ENCODE assay signal across 37 mouse cellular contexts in the genomic region with DNA sequence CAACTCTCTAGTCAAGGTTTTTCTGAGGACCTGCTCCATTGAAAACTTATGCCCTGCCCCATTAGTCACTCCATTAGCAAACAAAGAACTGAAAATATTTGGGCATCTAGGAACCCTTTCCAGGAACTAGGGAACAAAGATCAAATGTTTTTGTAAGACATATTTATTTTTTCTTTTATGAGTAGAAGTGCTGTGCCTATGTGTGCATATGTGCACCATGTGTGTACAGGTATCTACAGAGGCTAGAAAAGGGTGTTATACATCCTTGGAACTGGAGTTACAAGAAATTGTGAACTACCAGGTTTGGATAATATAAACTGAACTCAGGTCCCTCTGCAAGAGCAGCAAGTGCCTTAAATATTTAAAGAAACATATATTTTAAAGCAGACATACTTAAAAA. TPM values are rescaled to one million over a fixed set of nuclear protein-coding genes. Genes with fewer than 3 reads are reported as not detected.
"Had no signal": no experiment of that assay in that cellular context is flagged by ENCODE, and none has a peak within 500 bp of the region (broad histone marks: within the 10 kb centered on the region; RNA-seq: fewer than 3 reads in every experiment).

No protein-coding gene starts in this region.

- H3K27ac ChIP-seq: left cerebral cortex, adult 2 months; limb, embryonic 10.5 days; limb, embryonic 12.5 days; limb, embryonic 13.5 days; limb, embryonic 15.5 days; liver, embryonic 12.5 days; liver, embryonic 13.5 days; liver, embryonic 14.5 days; liver, embryonic 15.5 days; lung, embryonic 15.5 days; macrophage; midbrain, embryonic 10.5 days; midbrain, embryonic 12.5 days; midbrain, embryonic 13.5 days; midbrain, embryonic 15.5 days had no signal

- H3K9me3 ChIP-seq: limb, embryonic 10.5 days; limb, embryonic 12.5 days; limb, embryonic 13.5 days; limb, embryonic 15.5 days; liver, embryonic 12.5 days; liver, embryonic 13.5 days; liver, embryonic 15.5 days; lung, embryonic 15.5 days; midbrain, embryonic 10.5 days; midbrain, embryonic 12.5 days; midbrain, embryonic 13.5 days; midbrain, embryonic 15.5 days had no signal

- DNase-seq: left cerebral cortex, postnatal 4 days; liver; liver, embryonic 13.5 days; liver, postnatal 0 days; lung, adult 18-20 months; lung, adult 2 months; lung, embryonic 14.5 days; lung, postnatal 10 days; lung, postnatal 14 days; lung, postnatal 36 days; lung, postnatal 4 days; midbrain, embryonic 14.5 days had no signal

- H3K4me3 ChIP-seq: left cerebral cortex, adult 2 months; limb, embryonic 10.5 days; limb, embryonic 12.5 days; limb, embryonic 13.5 days; limb, embryonic 15.5 days; liver, embryonic 12.5 days; liver, embryonic 13.5 days; liver, embryonic 15.5 days; lung, embryonic 15.5 days; megakaryocyte, embryonic 14.5 days; midbrain, embryonic 10.5 days; midbrain, embryonic 12.5 days; midbrain, embryonic 13.5 days; midbrain, embryonic 15.5 days; myocyte had no signal

- H3K4me2 ChIP-seq: limb, embryonic 12.5 days; limb, embryonic 13.5 days; limb, embryonic 15.5 days; liver, embryonic 11.5 days; liver, embryonic 12.5 days; liver, embryonic 13.5 days; liver, embryonic 15.5 days; lung, embryonic 14.5 days; lung, embryonic 15.5 days; midbrain, embryonic 11.5 days; midbrain, embryonic 12.5 days; midbrain, embryonic 13.5 days; midbrain, embryonic 15.5 days had no signal

- H3K27me3 ChIP-seq: limb, embryonic 12.5 days; limb, embryonic 13.5 days; limb, embryonic 15.5 days; liver, embryonic 12.5 days; liver, embryonic 13.5 days; liver, embryonic 15.5 days; lung, embryonic 15.5 days; midbrain, embryonic 12.5 days; midbrain, embryonic 13.5 days; midbrain, embryonic 15.5 days had no signal

- ATAC-seq: liver, embryonic 12.5 days; liver, postnatal 0 days; lung, postnatal 0 days; midbrain, embryonic 13.5 days; midbrain, embryonic 15.5 days; midbrain, embryonic 16.5 days had no signal

- H3K4me1 ChIP-seq: limb, embryonic 13.5 days; limb, embryonic 15.5 days; liver, embryonic 12.5 days; liver, embryonic 13.5 days; liver, embryonic 15.5 days; lung, embryonic 15.5 days; megakaryocyte, embryonic 14.5 days; midbrain, embryonic 10.5 days; midbrain, embryonic 12.5 days; midbrain, embryonic 13.5 days; midbrain, embryonic 15.5 days had no signal

- H3K9ac ChIP-seq: limb, embryonic 12.5 days; limb, embryonic 13.5 days; limb, embryonic 15.5 days; liver, embryonic 12.5 days; liver, embryonic 13.5 days; liver, embryonic 14.5 days; liver, embryonic 15.5 days; liver, postnatal 0 days; lung, embryonic 14.5 days; lung, embryonic 15.5 days; midbrain, embryonic 12.5 days; midbrain, embryonic 13.5 days; midbrain, embryonic 15.5 days had no signal

- H3K36me3 ChIP-seq: limb, embryonic 10.5 days; limb, embryonic 12.5 days; limb, embryonic 13.5 days; limb, embryonic 15.5 days; liver, embryonic 12.5 days; liver, embryonic 13.5 days; liver, embryonic 15.5 days; lung, embryonic 15.5 days; midbrain, embryonic 10.5 days; midbrain, embryonic 12.5 days; midbrain, embryonic 13.5 days; midbrain, embryonic 15.5 days had no signal

RNA-seq across cellular contexts. Expression of a gene that starts 28.4 kb away (rescaled TPM):
- total RNA-seq: megakaryocyte progenitor cell, adult 5-6 weeks; megakaryocyte, adult 5-6 weeks; megakaryocyte-erythroid progenitor cell, adult 5-6 weeks; monocyte, adult 5-6 weeks had no signal
- polyA plus RNA-seq: liver, adult 2 months; macrophage; myocyte had no signal
